Mouse (Mus musculus) spleen, adult 12 weeks (tissue): ENCODE data around the gene Cacng1.

Experiments used
- DNase-seq: peaks from one replicate; pipeline ENCODE4 v3.0.0; 2022; ENCODE audit warnings: low spot score

Cacng1 gene

DNA sequence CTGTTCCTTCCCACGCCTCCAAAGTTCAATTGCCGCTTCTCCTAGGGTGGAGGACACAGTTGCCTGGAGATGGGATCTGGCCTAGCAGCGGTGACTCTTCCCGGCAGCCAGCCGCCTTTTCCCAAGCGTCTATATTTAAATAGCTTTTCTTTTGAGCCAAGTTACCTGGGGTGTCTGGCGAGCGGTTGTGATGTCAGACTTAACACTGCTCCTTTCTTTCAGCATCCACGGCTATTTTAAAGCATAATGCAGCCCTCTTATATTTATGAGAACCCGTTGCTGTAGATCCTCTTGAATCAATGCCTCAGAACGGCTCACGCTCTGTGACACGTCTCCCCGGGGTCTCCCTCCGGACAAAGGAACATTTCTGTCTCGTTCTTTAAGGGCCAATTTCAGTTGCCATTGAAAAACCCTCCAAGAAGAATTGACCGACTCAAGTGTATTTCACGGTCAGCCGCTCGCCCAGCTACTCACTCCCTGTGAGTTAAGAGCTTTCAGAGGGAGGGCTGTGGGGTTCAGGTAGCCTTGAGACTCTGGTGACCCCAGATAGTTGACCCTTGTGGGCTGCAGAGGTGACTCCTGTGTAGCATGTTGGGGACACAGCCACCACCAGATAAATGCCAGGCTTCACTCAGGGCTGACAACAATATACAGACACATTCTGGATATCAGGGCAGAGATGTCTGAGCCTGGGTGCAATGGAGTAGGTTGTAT is 8.3 kb downstream of the Cacng1 start:
- no peak for DNase-seq

- no peak for DNase-seq
Observed at GRCm38 (mm10) chr11:107705476-107706074, 10.7 kb downstream of the Cacng1 start.

GRCm38 (mm10) chr11:107705060-107705459 is 11.3 kb downstream of the Cacng1 start:
- no peak for DNase-seq

- DNase-seq, result no peak
Observed at GRCm38 (mm10) chr11:107703272-107704134, 12.8 kb downstream of the Cacng1 start.

DNA sequence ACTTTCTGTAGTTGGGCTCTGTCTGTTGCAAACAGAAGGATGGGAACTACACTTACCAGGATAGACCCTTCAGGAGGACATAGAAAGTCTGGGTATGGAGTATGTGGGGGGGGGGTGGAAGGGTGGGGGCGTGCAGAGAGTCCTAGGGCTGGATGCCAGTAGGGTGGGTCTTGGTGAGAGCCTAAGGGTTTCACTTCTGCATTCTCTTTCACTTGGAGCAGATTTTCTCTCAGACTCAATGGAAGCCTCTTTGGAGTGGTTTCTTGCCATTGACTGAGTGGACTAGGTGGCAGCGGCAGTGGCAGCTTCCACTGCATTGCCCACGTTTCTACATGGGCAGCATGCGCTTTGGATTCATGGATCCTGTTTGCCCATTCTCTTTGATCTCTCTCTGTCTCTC is 16.4 kb downstream of the Cacng1 start:
- no peak for DNase-seq

DNA sequence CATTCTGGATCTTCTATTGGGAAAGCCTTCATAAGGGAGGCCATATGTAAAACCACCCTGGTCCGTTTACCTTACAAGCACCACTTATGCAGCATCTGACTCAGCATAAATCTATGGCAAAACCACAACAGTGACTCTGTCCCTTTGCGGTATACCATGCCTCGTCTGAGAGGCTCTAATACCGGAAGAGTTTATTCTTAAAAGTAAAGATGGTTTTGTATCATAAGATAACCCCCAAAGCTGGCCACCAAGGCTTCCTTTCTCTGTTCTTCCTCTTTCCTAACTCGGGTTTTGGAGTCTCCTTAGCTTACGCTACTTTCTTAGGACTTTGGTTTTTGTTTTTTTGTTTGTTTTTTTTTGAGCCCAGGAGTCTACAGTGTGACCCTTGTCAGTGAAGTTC is 23.0 kb downstream of the Cacng1 start:
- DNase-seq, result no peak

- DNase-seq, result no peak
Observed at GRCm38 (mm10) chr11:107691569-107691968, 24.8 kb downstream of the Cacng1 start.

GRCm38 (mm10) chr11:107688480-107688879 is 27.8 kb downstream of the Cacng1 start:
- no peak for DNase-seq

DNA sequence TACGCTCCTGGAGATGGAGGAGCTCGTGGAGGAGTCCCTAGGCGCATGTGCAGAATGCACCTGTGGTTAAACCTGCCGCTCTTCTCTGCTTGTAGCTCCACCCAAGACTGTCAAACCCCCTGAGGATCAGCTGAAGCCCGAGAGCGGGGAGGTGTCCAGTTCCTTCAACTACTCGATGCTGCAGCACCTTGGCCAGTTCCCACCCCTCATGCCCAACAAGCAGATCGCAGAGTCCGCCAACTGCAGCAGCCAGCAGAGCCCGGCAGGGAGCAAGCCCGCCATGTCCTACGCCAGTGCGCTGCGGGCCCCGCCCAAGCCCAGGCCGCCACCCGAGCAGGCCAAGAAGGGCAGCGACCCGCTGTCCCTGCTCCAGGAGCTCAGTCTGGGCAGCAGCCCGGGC is 30.0 kb downstream of the Cacng1 start:
- no peak for DNase-seq

DNA sequence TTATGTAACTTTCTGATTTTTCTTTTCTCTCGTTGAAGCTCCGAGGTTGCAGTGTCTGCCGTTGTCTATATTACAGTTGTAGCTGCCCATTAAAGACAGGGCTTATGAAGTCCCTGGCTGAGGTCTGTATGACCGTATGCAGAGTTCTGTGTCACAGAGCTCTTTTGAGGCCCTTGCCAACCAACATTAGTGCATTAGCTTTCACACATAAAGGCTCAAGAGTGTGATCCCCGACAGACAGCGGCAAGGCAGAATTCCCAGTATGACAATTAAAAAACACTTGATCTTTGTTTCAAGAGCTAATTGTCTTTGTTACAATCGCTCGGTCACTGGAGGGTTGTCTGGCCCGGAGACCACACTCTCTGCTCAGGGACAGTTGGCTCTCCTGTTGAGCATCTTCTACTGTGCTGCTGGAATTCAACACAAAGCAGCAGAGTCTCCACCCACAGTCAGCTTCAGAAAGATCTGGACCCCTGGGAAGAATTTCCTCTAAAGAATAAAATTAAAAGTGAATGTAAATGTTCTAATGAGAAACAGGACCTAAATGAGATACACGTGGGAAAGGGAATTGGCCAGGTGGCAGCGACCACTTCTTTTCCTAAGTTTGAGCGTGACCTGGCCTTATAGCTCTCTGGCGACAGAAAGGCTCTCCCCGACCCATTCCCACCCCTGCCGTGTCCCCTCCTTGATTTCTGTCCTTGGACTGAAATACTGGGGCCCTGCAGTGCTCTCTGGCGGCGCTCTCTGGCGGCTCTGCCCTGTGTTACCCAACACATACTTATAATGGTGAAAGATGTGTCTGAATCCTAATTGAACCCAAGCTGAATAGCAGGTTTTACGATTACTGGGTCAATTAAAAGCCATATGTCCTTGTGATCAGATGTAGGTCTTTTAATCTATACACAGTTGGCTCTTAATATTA is 32.5 kb downstream of the Cacng1 start:
- DNase-seq, result no peak

- no peak for DNase-seq
Observed at GRCm38 (mm10) chr11:107682694-107683355, 33.5 kb downstream of the Cacng1 start.

DNA sequence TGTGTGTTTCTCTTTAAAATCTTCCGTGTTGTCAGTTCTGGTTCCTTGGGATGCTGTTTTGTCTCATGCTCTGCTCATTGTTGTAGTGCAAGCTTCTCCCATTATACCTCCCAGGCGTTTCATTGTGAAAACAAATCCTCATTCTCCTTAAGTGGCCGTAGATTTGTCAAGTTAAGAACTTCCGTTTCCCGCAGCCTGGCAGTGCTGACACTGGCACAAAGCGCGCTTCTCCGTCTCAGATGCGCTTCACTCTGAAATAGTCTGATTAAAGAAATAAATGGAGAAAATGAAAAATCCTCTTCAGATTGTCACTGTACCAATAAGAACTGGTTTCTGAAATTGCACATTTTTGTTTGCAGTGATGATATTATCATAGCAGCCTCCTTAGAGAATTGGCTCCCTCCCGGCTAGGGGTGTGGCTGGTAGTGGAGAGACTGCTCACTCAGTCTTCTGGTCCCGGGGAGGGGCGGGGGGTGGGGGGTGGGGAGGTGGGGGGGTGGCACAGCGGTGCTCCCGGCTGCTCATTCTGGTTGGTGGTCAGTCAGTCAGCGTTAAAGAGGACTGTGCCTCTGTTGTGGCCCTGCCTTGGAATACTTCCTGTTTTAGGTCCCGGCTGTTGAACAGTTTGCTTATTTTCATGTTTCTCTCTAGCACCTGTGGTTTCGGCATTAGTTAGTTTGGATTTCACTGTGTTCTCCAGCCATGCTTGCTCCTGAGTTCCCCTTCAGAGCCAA is 39.9 kb downstream of the Cacng1 start:
- DNase-seq, result no peak

GRCm38 (mm10) chr11:107675246-107675645 is 41.1 kb downstream of the Cacng1 start:
- no peak for DNase-seq

DNA sequence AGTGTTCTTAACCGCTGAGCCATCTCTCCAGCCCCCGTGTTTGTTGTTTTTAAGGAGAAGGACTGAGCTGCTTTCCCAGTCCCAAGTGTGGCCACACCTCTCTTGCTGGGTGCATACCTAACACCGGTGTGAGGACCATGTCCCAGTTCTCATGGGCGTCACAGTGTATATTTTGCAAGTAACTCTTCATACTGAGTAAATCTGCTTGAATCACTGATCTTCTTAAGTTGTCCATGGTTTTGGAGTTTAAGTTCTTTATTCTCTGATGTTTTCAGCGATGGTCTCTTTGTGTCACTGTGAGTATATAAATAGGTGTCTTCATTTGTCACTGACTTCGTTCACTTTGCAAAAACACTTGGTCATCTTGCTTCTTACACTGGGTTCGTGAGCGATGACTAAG is 41.7 kb downstream of the Cacng1 start:
- DNase-seq, result no peak

GRCm38 (mm10) chr11:107674006-107674405 is 42.3 kb downstream of the Cacng1 start:
- no peak for DNase-seq

- no peak for DNase-seq
Observed at GRCm38 (mm10) chr11:107668977-107669376, 47.3 kb downstream of the Cacng1 start.

GRCm38 (mm10) chr11:107668223-107668622 is 48.1 kb downstream of the Cacng1 start:
- DNase-seq, result no peak

- no peak for DNase-seq
Observed at GRCm38 (mm10) chr11:107667542-107667941, 48.8 kb downstream of the Cacng1 start.

GRCm38 (mm10) chr11:107662666-107663065 is 53.7 kb downstream of the Cacng1 start:
- DNase-seq, result no peak

DNA sequence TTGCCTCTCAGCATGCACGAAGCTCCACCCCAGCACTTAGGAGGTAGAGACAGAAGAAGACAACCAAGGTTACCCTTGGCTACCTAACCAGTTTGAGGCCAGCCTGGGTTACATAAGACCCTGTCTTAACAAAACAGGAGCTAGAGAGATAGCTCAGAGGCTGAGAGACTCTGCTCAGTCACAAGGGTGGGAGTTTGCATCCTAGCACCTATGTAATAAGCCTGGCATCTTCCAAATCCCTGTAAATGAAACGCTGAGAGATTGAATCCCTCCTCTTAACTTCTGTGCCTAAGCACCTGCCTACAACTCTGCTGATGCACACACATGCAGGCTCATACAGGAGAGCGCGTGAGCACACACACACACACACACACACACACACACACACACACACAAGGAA is 55.9 kb downstream of the Cacng1 start:
- no peak for DNase-seq

GRCm38 (mm10) chr11:107657117-107657516 is 59.2 kb downstream of the Cacng1 start:
- DNase-seq, result no peak
